Mouse (Mus musculus) forebrain, embryonic 16.5 days (tissue): ENCODE measurements around the gene Ankrd28. TPM values are rescaled to one million over a fixed set of nuclear protein-coding genes. Genes with fewer than 3 reads are reported as not detected.

Source experiments
- ATAC-seq: fragments of 200-750 bp; cut with Nextera tagmentation; 2 replicates; pipeline ENCODE4 v1.8.0; 2017; ENCODE audit warnings: mild to moderate bottlenecking, moderate library complexity
- H3K27ac ChIP-seq: fragments of 300-500 bp; sonication (generic); 2 replicates; pipeline ENCODE4 v1.5.1; 2014; ENCODE audit warnings: low read length, control low read depth
- H3K27me3 ChIP-seq: fragments of 300-500 bp; sonication (generic); replicated peaks from 2 replicates; pipeline ENCODE4 v1.6.1; 2014; ENCODE audit warnings: low read length; ENCODE audit not compliant: control insufficient read depth, insufficient read depth
- H3K36me3 ChIP-seq: fragments of 300-500 bp; sonication (generic); 2 replicates; pipeline ENCODE4 v1.6.1; 2014; ENCODE audit not compliant: control insufficient read depth, insufficient read depth
- H3K4me1 ChIP-seq: fragments of 300-500 bp; sonication (generic); replicated peaks from 2 replicates; pipeline ENCODE4 v1.6.1; 2014; ENCODE audit warnings: low read length; ENCODE audit not compliant: control insufficient read depth, insufficient read depth
- H3K4me2 ChIP-seq: fragments of 300-500 bp; sonication (generic); 2 replicates; pipeline ENCODE4 v1.6.1; 2014; ENCODE audit warnings: mild to moderate bottlenecking, low read length, control low read depth
- H3K4me3 ChIP-seq: fragments of 300-500 bp; sonication (generic); replicated peaks from 2 replicates; pipeline ENCODE4 v1.5.1; 2014; ENCODE audit warnings: mild to moderate bottlenecking, low read length, control low read depth
- H3K9ac ChIP-seq: fragments of 300-500 bp; sonication (generic); replicated peaks from 2 replicates; pipeline ENCODE4 v1.6.1; 2014; ENCODE audit warnings: low read depth, low read length, control low read depth
- H3K9me3 ChIP-seq: fragments of 300-500 bp; sonication (generic); 2 replicates; pipeline ENCODE4 v1.6.1; 2016; ENCODE audit warnings: low read length; ENCODE audit not compliant: control insufficient read depth
- WGBS: fragments of 180-500 bp; shearing (Covaris S2); extraction: QIAGEN DNeasy Blood & Tissue Kit; methylation state at CpG from one replicate; pipeline ENCODE4 v1.1.7; 2014; 5-methylcytosine and 5-hydroxymethylcytosine counted together
- polyA plus RNA-seq: library from polyadenylated mRNA; unstranded; fragments of >200 nt; fragmentation: Nextera tagmentation; extraction: Ambion mirVana; gene quantifications from 2 replicates; pipeline ENCODE4 v1.2.1, GENCODE M21; 2015

The Ankrd28 gene
- polyA plus RNA-seq, 1 experiment from 2014 or later, result 12.2 TPM

DNA sequence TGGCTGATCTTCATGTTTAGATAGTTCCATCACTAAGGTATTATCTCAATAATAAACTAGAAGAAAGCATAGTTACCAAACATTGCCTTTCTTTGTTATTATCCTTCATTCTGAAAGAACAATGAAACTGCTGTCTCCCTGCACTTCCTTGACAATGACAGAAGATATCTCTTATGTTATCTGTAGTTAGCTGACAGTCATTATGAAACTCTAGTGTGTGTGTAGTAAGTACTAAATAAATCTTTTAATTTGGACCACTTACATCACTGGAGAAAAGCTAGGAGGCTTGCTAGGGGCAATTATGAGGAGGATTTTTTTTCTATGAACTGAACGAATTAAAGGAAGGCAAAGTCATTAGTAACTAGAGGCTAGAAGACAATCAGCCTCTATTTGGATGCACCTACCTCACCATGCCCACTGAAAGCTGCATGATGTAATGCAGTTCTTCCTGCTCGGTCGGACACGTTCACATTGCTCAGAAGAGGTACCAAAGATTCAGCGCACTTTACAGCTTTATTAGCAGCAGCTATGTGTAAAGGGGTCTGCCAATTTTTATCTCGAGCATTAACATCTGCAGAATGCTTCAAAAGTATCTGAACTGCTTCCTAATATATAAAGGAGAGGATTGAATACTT lies 82.1 kb downstream of the Ankrd28 start:
- no peaks in the 10 kb centered on the region for H3K27me3 ChIP-seq
- H3K36me3 ChIP-seq, result peaks cover 7% of the 10 kb centered on the region; the same call in 1 of the 2 replicates
- no peaks in the 10 kb centered on the region for H3K9me3 ChIP-seq
- 44% methylated on average over 6 of the region's 6 CpGs for WGBS
- no peaks in the 10 kb centered on the region for H3K4me1 ChIP-seq
- no peak for ATAC-seq
- H3K4me2 ChIP-seq, result no peak overlapping the region
- H3K9ac ChIP-seq, result no peak overlapping the region
- no peak overlapping the region for H3K4me3 ChIP-seq
- no peak overlapping the region for H3K27ac ChIP-seq

DNA sequence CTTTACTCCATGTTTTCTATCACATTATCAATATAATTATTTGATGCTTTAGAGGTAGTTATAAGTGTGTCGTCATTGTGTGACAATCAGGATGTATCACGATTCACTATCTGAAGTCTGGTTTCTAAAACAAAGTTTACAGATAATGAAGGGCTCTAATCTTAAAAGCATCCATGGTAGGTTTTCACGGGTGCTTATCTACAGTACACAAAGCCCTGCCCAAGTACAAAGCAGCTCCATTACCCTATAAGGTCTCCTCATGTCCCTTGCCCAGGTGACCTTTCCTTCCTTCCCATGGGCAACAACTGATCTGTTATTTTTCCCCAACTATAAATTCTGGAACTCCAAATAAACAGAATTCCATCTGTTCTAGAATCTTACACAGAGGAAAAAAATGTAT lies 87.9 kb downstream of the Ankrd28 start:
- WGBS, result 92% methylated on average over 3 of the region's 3 CpGs
- Histone ChIP-seq H3K4me1 (no peaks in the 10 kb centered on the region), H3K27me3 (no peaks in the 10 kb centered on the region), H3K27ac (no peak overlapping the region), H3K9me3 (no peaks in the 10 kb centered on the region), H3K9ac (no peak overlapping the region), H3K4me2 (no peak overlapping the region), H3K4me3 (no peak overlapping the region), H3K36me3 (peaks cover 13% of the 10 kb centered on the region)
- no peak for ATAC-seq

DNA sequence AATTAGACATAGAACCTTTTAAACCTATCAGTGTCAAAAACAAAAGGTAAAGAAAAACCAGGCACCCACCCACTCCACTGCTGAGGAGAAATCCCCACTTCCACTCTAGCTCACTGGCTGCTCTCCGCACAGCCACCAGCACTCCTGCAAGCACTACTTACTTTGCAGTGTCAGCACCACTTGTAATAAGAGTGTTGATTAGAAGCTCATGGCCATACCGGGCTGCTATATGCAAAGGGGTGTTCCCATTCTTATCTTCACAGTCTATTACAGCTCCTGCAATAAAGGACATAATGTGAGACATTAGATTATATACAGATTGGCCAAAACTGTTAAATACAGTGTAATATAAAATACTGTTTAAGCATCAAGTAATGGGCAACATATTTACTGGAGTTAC lies 95.6 kb downstream of the Ankrd28 start:
- H3K9me3 ChIP-seq, result no peaks in the 10 kb centered on the region
- WGBS, result 87% methylated on average over 2 of the region's 2 CpGs
- no peak overlapping the region for H3K27ac ChIP-seq
- no peak overlapping the region for H3K4me2 ChIP-seq
- peaks cover 7% of the 10 kb centered on the region; the same call in 1 of the 2 replicates for H3K36me3 ChIP-seq
- no peaks in the 10 kb centered on the region for H3K27me3 ChIP-seq
- no peak overlapping the region for H3K9ac ChIP-seq
- no peaks in the 10 kb centered on the region for H3K4me1 ChIP-seq
- no peak overlapping the region for H3K4me3 ChIP-seq
- ATAC-seq, result no peak

DNA sequence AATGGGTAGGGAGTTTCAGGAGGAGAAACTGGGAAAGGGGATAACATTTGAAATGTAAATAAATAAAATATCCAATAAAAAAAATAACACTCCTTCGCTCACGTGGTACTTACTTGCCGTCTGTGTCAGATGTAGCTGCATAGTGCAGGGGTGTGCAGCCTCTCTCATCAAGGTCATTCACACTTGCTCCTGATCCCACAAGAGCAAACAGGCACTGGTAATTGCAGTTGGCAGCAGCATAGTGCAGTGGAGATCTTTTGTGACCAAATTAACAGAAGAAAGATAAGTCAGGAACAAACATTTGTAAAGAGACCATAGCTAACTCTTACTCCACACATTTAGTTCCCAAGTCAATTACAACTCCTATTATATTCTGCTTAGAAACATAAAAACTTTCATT lies 102.9 kb downstream of the Ankrd28 start:
- no peaks in the 10 kb centered on the region for H3K4me1 ChIP-seq
- no peak for ATAC-seq
- no peak overlapping the region for H3K27ac ChIP-seq
- H3K36me3 ChIP-seq, result peaks cover 13% of the 10 kb centered on the region
- no peak overlapping the region for H3K4me3 ChIP-seq
- WGBS, result 91% methylated on average over 3 of the region's 3 CpGs
- no peak overlapping the region for H3K9ac ChIP-seq
- H3K4me2 ChIP-seq, result no peak overlapping the region
- H3K9me3 ChIP-seq, result no peaks in the 10 kb centered on the region
- H3K27me3 ChIP-seq, result no peaks in the 10 kb centered on the region

DNA sequence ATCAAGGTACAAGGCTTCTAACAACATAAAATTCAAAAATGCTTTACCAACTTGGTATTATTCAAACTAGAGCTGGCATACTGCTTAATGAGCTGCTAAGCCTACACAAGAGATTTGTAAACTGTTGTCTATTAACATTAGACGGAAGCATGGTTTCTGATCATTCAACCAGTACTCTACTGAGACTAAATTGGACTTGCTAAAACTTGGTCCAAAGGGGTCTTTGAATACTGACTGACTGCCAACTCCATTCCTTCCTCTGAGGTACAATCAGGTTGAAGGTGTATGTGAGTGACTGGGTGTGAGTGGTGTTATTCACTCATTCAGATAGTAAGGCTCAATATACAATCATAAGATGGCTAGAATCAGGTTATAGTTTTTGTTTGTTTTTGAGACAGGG lies 107.7 kb downstream of the Ankrd28 start:
- Histone ChIP-seq H3K9ac (no peak overlapping the region), H3K4me2 (no peak overlapping the region), H3K27me3 (no peaks in the 10 kb centered on the region), H3K27ac (no peak overlapping the region), H3K36me3 (peaks cover 36% of the 10 kb centered on the region), H3K4me3 (no peak overlapping the region), H3K4me1 (no peaks in the 10 kb centered on the region), H3K9me3 (no peaks in the 10 kb centered on the region)
- 38% methylated on average over 1 of the region's 1 CpGs for WGBS
- ATAC-seq, result no peak

DNA sequence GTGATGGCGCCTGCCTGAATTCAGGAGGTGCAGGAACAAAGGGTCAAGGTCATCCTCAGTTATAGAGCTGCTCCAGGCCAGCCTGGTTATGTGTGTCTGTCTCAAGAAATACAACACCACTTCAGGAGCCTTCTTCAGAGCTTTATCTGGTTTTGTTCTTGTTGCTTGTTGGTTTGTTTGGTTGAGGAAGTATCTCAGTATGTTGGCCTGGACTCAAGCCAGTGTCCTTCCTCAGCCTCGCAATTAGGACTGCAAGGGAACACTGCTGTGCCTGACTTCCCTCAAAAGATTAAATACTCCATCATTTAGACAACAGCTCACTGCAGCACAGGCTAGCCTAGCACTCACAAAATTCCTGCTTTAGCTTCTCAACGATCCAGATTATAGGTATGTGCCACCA lies 109.2 kb downstream of the Ankrd28 start:
- Histone ChIP-seq H3K9me3 (no peaks in the 10 kb centered on the region), H3K4me2 (no peak overlapping the region), H3K4me3 (no peak overlapping the region), H3K36me3 (peaks cover 30% of the 10 kb centered on the region), H3K27ac (no peak overlapping the region), H3K9ac (no peak overlapping the region), H3K4me1 (no peaks in the 10 kb centered on the region), H3K27me3 (no peaks in the 10 kb centered on the region)
- 73% methylated on average over 3 of the region's 3 CpGs for WGBS
- no peak for ATAC-seq

DNA sequence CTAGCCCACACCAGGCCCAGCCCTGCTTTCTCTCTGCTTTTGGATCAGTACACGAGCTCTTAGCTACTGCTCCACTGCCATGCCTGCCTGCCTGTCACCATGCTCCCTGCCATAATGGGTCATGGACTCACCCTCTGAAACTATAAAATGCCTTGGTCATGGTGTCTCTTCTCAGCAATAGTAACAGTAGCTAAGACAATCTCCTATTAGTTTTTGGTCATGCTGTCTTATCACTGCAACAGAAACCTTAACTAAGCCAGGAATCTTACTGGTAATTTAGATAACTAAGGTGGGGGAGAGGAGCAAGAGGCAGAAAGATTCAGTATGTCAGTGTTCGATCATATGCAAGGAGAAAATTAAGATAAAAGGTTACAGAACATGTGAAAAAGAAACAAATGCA lies 112.1 kb downstream of the Ankrd28 start:
- Histone ChIP-seq H3K9me3 (no peaks in the 10 kb centered on the region), H3K36me3 (peaks cover 36% of the 10 kb centered on the region), H3K27me3 (no peaks in the 10 kb centered on the region), H3K4me2 (no peak overlapping the region), H3K4me1 (no peaks in the 10 kb centered on the region), H3K4me3 (no peak overlapping the region), H3K9ac (no peak overlapping the region), H3K27ac (no peak overlapping the region)
- no peak for ATAC-seq
- 94% methylated on average over 2 of the region's 2 CpGs for WGBS

DNA sequence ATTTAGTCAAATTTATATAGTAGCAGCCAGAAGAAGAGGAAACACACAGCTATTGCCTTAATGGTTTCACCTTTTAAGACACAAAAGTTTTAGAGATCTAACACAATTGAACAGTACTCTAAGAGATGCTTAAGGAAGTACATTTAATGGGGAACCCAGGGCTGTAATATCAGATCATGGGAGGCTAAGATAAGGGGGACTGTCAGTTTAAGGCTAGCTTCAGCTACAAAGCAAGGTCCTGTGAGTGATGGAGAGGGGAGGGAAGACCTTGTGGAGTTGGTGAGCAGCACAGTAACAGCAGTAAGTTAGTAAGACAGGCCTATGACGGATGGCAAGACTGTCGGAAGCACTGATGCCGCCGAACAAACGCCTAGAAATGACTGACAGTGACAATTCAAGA lies 113.1 kb downstream of the Ankrd28 start:
- WGBS, result 92% methylated on average over 5 of the region's 5 CpGs
- Histone ChIP-seq H3K4me3 (no peak overlapping the region), H3K9ac (no peak overlapping the region), H3K4me2 (no peak overlapping the region), H3K27ac (no peak overlapping the region), H3K4me1 (no peaks in the 10 kb centered on the region), H3K27me3 (no peaks in the 10 kb centered on the region), H3K36me3 (peaks cover 38% of the 10 kb centered on the region), H3K9me3 (no peaks in the 10 kb centered on the region)
- no peak for ATAC-seq

DNA sequence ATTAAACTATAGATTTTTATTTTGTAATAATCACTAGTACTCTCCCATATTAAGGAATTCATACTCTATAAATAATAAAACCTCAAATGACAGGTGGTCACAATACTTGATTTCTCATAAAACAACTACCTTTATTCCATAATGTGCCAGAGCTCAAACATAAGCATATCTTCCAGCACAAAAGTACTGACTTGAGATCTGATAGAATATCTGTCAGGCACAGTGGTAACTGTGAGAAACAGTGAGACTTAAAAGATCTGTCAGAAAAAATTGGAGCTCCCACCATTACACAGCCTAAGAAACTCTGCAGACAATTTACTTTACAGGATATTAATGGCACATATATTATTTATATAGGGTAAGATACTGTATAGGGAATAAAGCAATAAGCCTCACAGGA lies 114.8 kb downstream of the Ankrd28 start:
- Histone ChIP-seq H3K4me3 (no peak overlapping the region), H3K9ac (no peak overlapping the region), H3K36me3 (peaks cover 34% of the 10 kb centered on the region), H3K9me3 (no peaks in the 10 kb centered on the region), H3K4me2 (no peak overlapping the region), H3K27ac (no peak overlapping the region), H3K4me1 (no peaks in the 10 kb centered on the region), H3K27me3 (no peaks in the 10 kb centered on the region)
- no peak for ATAC-seq

DNA sequence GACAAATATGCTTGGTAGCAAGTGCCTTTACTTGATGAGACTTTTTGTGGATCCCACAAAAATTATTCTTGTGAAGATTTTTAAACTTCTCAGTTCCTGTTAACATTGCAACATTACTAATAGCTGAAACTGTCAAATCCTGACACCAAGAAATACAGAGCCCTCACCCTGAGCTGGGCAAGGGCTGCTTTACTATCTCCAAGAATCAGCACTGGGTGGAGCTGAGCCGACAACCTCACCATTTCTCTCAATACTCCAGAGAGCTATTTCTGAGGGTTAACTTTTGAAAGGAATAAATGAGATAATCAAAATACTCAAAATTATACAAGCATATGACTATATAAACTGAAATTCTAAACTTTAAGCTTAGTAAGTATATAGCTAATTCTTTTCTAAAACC lies 121.1 kb downstream of the Ankrd28 start:
- Histone ChIP-seq H3K4me2 (no peak overlapping the region), H3K27me3 (no peaks in the 10 kb centered on the region), H3K4me1 (no peaks in the 10 kb centered on the region), H3K36me3 (peaks cover 19% of the 10 kb centered on the region), H3K9ac (no peak overlapping the region), H3K9me3 (no peaks in the 10 kb centered on the region), H3K27ac (no peak overlapping the region), H3K4me3 (no peak overlapping the region)
- WGBS, result 85% methylated on average over 1 of the region's 1 CpGs
- no peak for ATAC-seq
